Mouse (Mus musculus): ENCODE measurements at regions not wholly inside any gene's neighbourhood (a gene's known extent, or its start where the extent isn't known, plus 50 kb on each side); places are given as distances from the start of the nearest gene placed in this dataset.
"Not testable (repeated sequence)": the region's sequence is repeated elsewhere in the genome, so short reads cannot be mapped to it uniquely, and the experiment has no call there.

- no peak for DNase-seq
These were observed 841.6 kb upstream of the Adam24 start for GRCm38 (mm10) chr8:39833251-39833650.

- DNase-seq = no peak
These were observed 828.0 kb upstream of the Adam24 start for GRCm38 (mm10) chr8:39846854-39847253.

GRCm38 (mm10) chr8:39862544-39862943 lies 812.3 kb upstream of the Adam24 start:
- no peak for DNase-seq

GRCm38 (mm10) chr8:39902251-39902650 lies 772.6 kb upstream of the Adam24 start:
- DNase-seq = no peak

- no peak for DNase-seq
These were observed 762.0 kb upstream of the Adam24 start for GRCm38 (mm10) chr8:39912926-39913325.

GRCm38 (mm10) chr8:39921336-39921735 lies 753.5 kb upstream of the Adam24 start:
- DNase-seq = no peak

GRCm38 (mm10) chr8:39923741-39924140 lies 751.1 kb upstream of the Adam24 start:
- no peak for DNase-seq

GRCm38 (mm10) chr8:39950178-39950896 lies 724.5 kb upstream of the Adam24 start:
- no peak for DNase-seq

- DNase-seq = no peak
These were observed 720.4 kb upstream of the Adam24 start for GRCm38 (mm10) chr8:39954497-39954896.

GRCm38 (mm10) chr8:39954924-39955323 lies 720.0 kb upstream of the Adam24 start:
- no peak for DNase-seq

GRCm38 (mm10) chr8:40005207-40005837 lies 669.6 kb upstream of the Adam24 start:
- DNase-seq = no peak

GRCm38 (mm10) chr8:40019281-40019943 lies 655.5 kb upstream of the Adam24 start:
- DNase-seq = no peak

GRCm38 (mm10) chr8:40064145-40064544 lies 610.7 kb upstream of the Adam24 start:
- no peak for DNase-seq

GRCm38 (mm10) chr8:40071131-40071530 lies 603.7 kb upstream of the Adam24 start:
- no peak for DNase-seq

GRCm38 (mm10) chr8:40080976-40081375 lies 593.9 kb upstream of the Adam24 start:
- not testable (repeated sequence) for DNase-seq

- DNase-seq = no peak
These were observed 590.7 kb upstream of the Adam24 start for GRCm38 (mm10) chr8:40084129-40084528.

GRCm38 (mm10) chr8:40089377-40089776 lies 585.5 kb upstream of the Adam24 start:
- DNase-seq = no peak

- no peak for DNase-seq
These were observed 550.5 kb upstream of the Adam24 start for GRCm38 (mm10) chr8:40124402-40124801.

- DNase-seq = no peak
These were observed 547.7 kb upstream of the Adam24 start for GRCm38 (mm10) chr8:40127141-40127540.

GRCm38 (mm10) chr8:40132662-40133257 lies 542.1 kb upstream of the Adam24 start:
- no peak for DNase-seq

GRCm38 (mm10) chr8:40150911-40151797 lies 523.7 kb upstream of the Adam24 start:
- peak; percentile 85 for DNase-seq

GRCm38 (mm10) chr8:40152451-40152850 lies 522.4 kb upstream of the Adam24 start:
- no peak for DNase-seq
